Mouse (Mus musculus) kidney, postnatal 10 days (tissue): ENCODE results near the gene Myo1g.
"Not testable (repeated sequence)": the region's sequence is repeated elsewhere in the genome, so short reads cannot be mapped to it uniquely, and the experiment has no call there.

Experiments
- DNase-seq: peaks from one replicate; pipeline ENCODE4 v3.0.0; 2021; ENCODE audit warnings: mixed read lengths

Myo1g gene

GRCm38 (mm10) chr11:6528186-6529006 lies 7.6 kb upstream of the Myo1g start:
- peak; percentile 100 for DNase-seq

GRCm38 (mm10) chr11:6527256-6528185 lies 6.8 kb upstream of the Myo1g start:
- DNase-seq, result no peak

- not testable (repeated sequence) for DNase-seq
Measured at GRCm38 (mm10) chr11:6526526-6527255, 5.9 kb upstream of the Myo1g start.

- no peak for DNase-seq
Measured at GRCm38 (mm10) chr11:6525241-6525640, 4.5 kb upstream of the Myo1g start.

GRCm38 (mm10) chr11:6524880-6525238 lies 4.1 kb upstream of the Myo1g start:
- no peak for DNase-seq

GRCm38 (mm10) chr11:6524165-6524879 lies 3.6 kb upstream of the Myo1g start:
- no peak for DNase-seq

- no peak for DNase-seq
Measured at GRCm38 (mm10) chr11:6523662-6524088, 2.9 kb upstream of the Myo1g start.

GRCm38 (mm10) chr11:6522782-6523525 lies 2.2 kb upstream of the Myo1g start:
- DNase-seq, result no peak

- DNase-seq, result no peak
Measured at GRCm38 (mm10) chr11:6519491-6520033, 1.2 kb downstream of the Myo1g start.

GRCm38 (mm10) chr11:6514837-6515236 lies 5.9 kb downstream of the Myo1g start:
- DNase-seq, result no peak

- no peak for DNase-seq
Measured at GRCm38 (mm10) chr11:6508269-6508876, 12.4 kb downstream of the Myo1g start.

GRCm38 (mm10) chr11:6506516-6506915 lies 14.2 kb downstream of the Myo1g start:
- no peak for DNase-seq

- DNase-seq, result no peak
Measured at GRCm38 (mm10) chr11:6504689-6505088, 16.1 kb downstream of the Myo1g start.

- no peak for DNase-seq
Measured at GRCm38 (mm10) chr11:6504226-6504625, 16.5 kb downstream of the Myo1g start.

GRCm38 (mm10) chr11:6502506-6502905 lies 18.3 kb downstream of the Myo1g start:
- no peak for DNase-seq

GRCm38 (mm10) chr11:6497311-6497948 lies 23.3 kb downstream of the Myo1g start:
- no peak for DNase-seq

- peak; percentile 67 for DNase-seq
Measured at GRCm38 (mm10) chr11:6489691-6490503, 30.9 kb downstream of the Myo1g start.

- DNase-seq, result no peak
Measured at GRCm38 (mm10) chr11:6489257-6489656, 31.5 kb downstream of the Myo1g start.

GRCm38 (mm10) chr11:6488041-6488684 lies 32.6 kb downstream of the Myo1g start:
- no peak for DNase-seq
